Comparison of ENCODE assay signal across 8 mouse cellular contexts in genomic region chr7:49601191-49601975, GRCm38 (mm10). TPM values are rescaled to one million over a fixed set of nuclear protein-coding genes. Genes with fewer than 3 reads are reported as not detected.
DNase-seq lines count a peak whose midpoint lies in the region; ATAC-seq lines count a peak whose summit lies in the region.

No protein-coding gene starts in this region.

- peak; percentile 90 for DNase-seq in CD4-positive, CD25-positive, alpha-beta regulatory T cell, adult 2 months (ENCODE audit: low read depth, low spot score)
- DNase-seq in adrenal gland, postnatal 10 days, result peak; percentile 79
- DNase-seq in embryonic facial prominence, embryonic 10.5 days (ENCODE audit: low spot score), result peak; percentile 81
- DNase-seq in large intestine, adult 2 months (ENCODE audit: low read depth, low spot score), result peak; percentile 44
- DNase-seq in ovary, postnatal 14 days (ENCODE audit: low spot score), result peak; percentile 45
- DNase-seq in thymus, postnatal 0 days (ENCODE audit: low spot score), result peak; percentile 82

- H3K4me3 ChIP-seq in embryonic facial prominence, embryonic 10.5 days, result no peak overlapping the region
- H3K4me3 ChIP-seq in heart, embryonic 16.5 days (ENCODE audit: low read length), result no peak overlapping the region
- H3K4me3 ChIP-seq in lung, embryonic 15.5 days, result no peak overlapping the region

- no peaks in the 10 kb centered on the region for H3K27me3 ChIP-seq in embryonic facial prominence, embryonic 10.5 days (replicated peaks; ENCODE audit: low read depth, poor library complexity, severe bottlenecking)
- no peaks in the 10 kb centered on the region for H3K27me3 ChIP-seq in heart, embryonic 16.5 days (ENCODE audit: control insufficient read depth, insufficient read depth, low read length)
- no peaks in the 10 kb centered on the region for H3K27me3 ChIP-seq in lung, embryonic 15.5 days

- ATAC-seq in heart, embryonic 16.5 days (replicated peaks; ENCODE audit: extremely low read depth, insufficient read depth, low FRiP score), result peak; percentile 47; the same call in 1 of the 2 replicates
- ATAC-seq in lung, embryonic 15.5 days (ENCODE audit: borderline replicate concordance, extremely low read depth, low FRiP score, low TSS enrichment), result peak; percentile 51; the same call in 1 of the 2 replicates

- 53% methylated on average over 13 of the region's 13 CpGs for WGBS in embryonic facial prominence, embryonic 10.5 days
- 42% methylated on average over 13 of the region's 13 CpGs for WGBS in heart, embryonic 16.5 days
- 18% methylated on average over 13 of the region's 13 CpGs for WGBS in large intestine, adult 2 months
- 44% methylated on average over 13 of the region's 13 CpGs for WGBS in lung, embryonic 15.5 days

- no peaks in the 10 kb centered on the region for H3K9me3 ChIP-seq in embryonic facial prominence, embryonic 10.5 days
- no peaks in the 10 kb centered on the region for H3K9me3 ChIP-seq in heart, embryonic 16.5 days (replicated peaks; ENCODE audit: control insufficient read depth, low read length)
- H3K9me3 ChIP-seq in lung, embryonic 15.5 days, result no peaks in the 10 kb centered on the region

- no peak overlapping the region for H3K4me2 ChIP-seq in heart, embryonic 16.5 days (ENCODE audit: low read depth, low read length)
- H3K4me2 ChIP-seq in lung, embryonic 15.5 days, result no peak overlapping the region

- H3K4me1 ChIP-seq in embryonic facial prominence, embryonic 10.5 days, result peaks cover 6% of the 10 kb centered on the region; the same call in 1 of the 2 replicates
- peaks cover 19% of the 10 kb centered on the region for H3K4me1 ChIP-seq in heart, embryonic 16.5 days (ENCODE audit: control insufficient read depth, insufficient read depth, low read length)
- 0 out of 2 replicates have a peak, but pooled peaks cover 7% of the 10 kb centered on the region for H3K4me1 ChIP-seq in lung, embryonic 15.5 days

- no peak overlapping the region for H3K9ac ChIP-seq in heart, embryonic 16.5 days (ENCODE audit: low read length)
- H3K9ac ChIP-seq in lung, embryonic 15.5 days, result no peak overlapping the region

- H3K27ac ChIP-seq in embryonic facial prominence, embryonic 10.5 days (replicated peaks), result no peak overlapping the region
- no peak overlapping the region for H3K27ac ChIP-seq in heart, embryonic 16.5 days (ENCODE audit: low read length)
- 0 out of 2 replicates have a peak overlapping the region, but pooled peaks have one; percentile 3 for H3K27ac ChIP-seq in lung, embryonic 15.5 days

- peaks cover 63% of the 10 kb centered on the region for H3K36me3 ChIP-seq in embryonic facial prominence, embryonic 10.5 days (replicated peaks)
- H3K36me3 ChIP-seq in heart, embryonic 16.5 days (ENCODE audit: control insufficient read depth, insufficient read depth), result peaks cover 31% of the 10 kb centered on the region
- peaks cover 28% of the 10 kb centered on the region for H3K36me3 ChIP-seq in lung, embryonic 15.5 days

RNA-seq across cellular contexts. Expression of gene Dbx1, which starts 35.3 kb away (rescaled TPM):
- not detected for total RNA-seq in adrenal gland, postnatal 10 days (2021)
- polyA plus RNA-seq in embryonic facial prominence, embryonic 10.5 days (2016; fragmentation: Nextera tagmentation; extraction: Ambion mirVana), result 5.1 and 22.0 TPM in 2 replicates
- not detected in 2 replicates for polyA plus RNA-seq in heart, embryonic 16.5 days (2015; fragmentation: Nextera tagmentation; extraction: Ambion mirVana)
- not detected in 2 replicates for polyA plus RNA-seq in large intestine, adult 2 months (2012; rRNA removed)
- polyA plus RNA-seq in lung, embryonic 15.5 days (2015; fragmentation: Nextera tagmentation; extraction: Ambion mirVana), result not detected in 2 replicates
- 0.05 TPM in 1 of 2 replicates, not detected in the other for polyA plus RNA-seq in thymus, postnatal 0 days (2015; fragmentation: Nextera tagmentation; extraction: Ambion mirVana)
